Mouse (Mus musculus) intestine, postnatal 0 days (tissue): ENCODE data around the gene Rfxap. TPM values are rescaled to one million over a fixed set of nuclear protein-coding genes. Genes with fewer than 3 reads are reported as not detected.
A peak's percentile ranks its signal among the peaks of the same experiment; 100 is the strongest.

Experiments
- ATAC-seq: fragments of 200-750 bp; cut with Nextera tagmentation; 2 replicates; pipeline ENCODE4 v1.8.0; 2017; ENCODE audit warnings: mild to moderate bottlenecking, moderate TSS enrichment, moderate library complexity
- H3K27ac ChIP-seq: fragments of 300-500 bp; sonication (generic); 2 replicates; pipeline ENCODE4 v1.5.1; 2014; ENCODE audit warnings: mild to moderate bottlenecking, low read depth, low read length, moderate library complexity
- H3K27me3 ChIP-seq: fragments of 300-500 bp; sonication (generic); replicated peaks from 2 replicates; pipeline ENCODE4 v1.6.1; 2014; ENCODE audit warnings: low read length, mixed read lengths; ENCODE audit not compliant: control insufficient read depth, insufficient read depth
- H3K36me3 ChIP-seq: fragments of 300-500 bp; sonication (generic); 2 replicates; pipeline ENCODE4 v1.6.1; 2014; ENCODE audit warnings: mild to moderate bottlenecking, moderate library complexity; ENCODE audit not compliant: control insufficient read depth, insufficient read depth
- H3K4me1 ChIP-seq: fragments of 300-500 bp; sonication (generic); replicated peaks from 2 replicates; pipeline ENCODE4 v1.6.1; 2014; ENCODE audit warnings: antibody characterized with exemption, low read length, mixed read lengths; ENCODE audit not compliant: control insufficient read depth, insufficient read depth
- H3K4me2 ChIP-seq: fragments of 300-500 bp; sonication (generic); replicated peaks from 2 replicates; pipeline ENCODE4 v1.6.1; 2014; ENCODE audit warnings: low read depth, mild to moderate bottlenecking, moderate library complexity
- H3K4me3 ChIP-seq: fragments of 300-500 bp; sonication (generic); 2 replicates; pipeline ENCODE4 v1.5.1; 2014; ENCODE audit warnings: low read depth, low read length
- H3K9ac ChIP-seq: fragments of 300-500 bp; sonication (generic); 2 replicates; pipeline ENCODE4 v1.6.1; 2014; ENCODE audit warnings: mild to moderate bottlenecking, low read depth, low read length
- H3K9me3 ChIP-seq: fragments of 300-500 bp; sonication (generic); 2 replicates; pipeline ENCODE4 v1.6.1; 2016; ENCODE audit warnings: mixed run types; ENCODE audit not compliant: control insufficient read depth
- CTCF ChIP-seq: sonication (generic); IDR thresholded peaks from 2 replicates; pipeline ENCODE4 v1.5.1; 2016; ENCODE audit warnings: low read depth, mild to moderate bottlenecking, control low read depth, antibody characterized with exemption, moderate library complexity
- WGBS: fragments of 180-500 bp; shearing (Covaris S2); extraction: QIAGEN DNeasy Blood & Tissue Kit; methylation state at CpG from one replicate; pipeline ENCODE4 v1.1.7; 2014; 5-methylcytosine and 5-hydroxymethylcytosine counted together
- polyA plus RNA-seq: library from polyadenylated mRNA; unstranded; fragments of >200 nt; fragmentation: Nextera tagmentation; extraction: Ambion mirVana; gene quantifications from 2 replicates; pipeline ENCODE4 v1.2.1, GENCODE M21; 2015

Gene Rfxap
- polyA plus RNA-seq, 1 experiment from 2014 or later = 30.8 TPM

DNA sequence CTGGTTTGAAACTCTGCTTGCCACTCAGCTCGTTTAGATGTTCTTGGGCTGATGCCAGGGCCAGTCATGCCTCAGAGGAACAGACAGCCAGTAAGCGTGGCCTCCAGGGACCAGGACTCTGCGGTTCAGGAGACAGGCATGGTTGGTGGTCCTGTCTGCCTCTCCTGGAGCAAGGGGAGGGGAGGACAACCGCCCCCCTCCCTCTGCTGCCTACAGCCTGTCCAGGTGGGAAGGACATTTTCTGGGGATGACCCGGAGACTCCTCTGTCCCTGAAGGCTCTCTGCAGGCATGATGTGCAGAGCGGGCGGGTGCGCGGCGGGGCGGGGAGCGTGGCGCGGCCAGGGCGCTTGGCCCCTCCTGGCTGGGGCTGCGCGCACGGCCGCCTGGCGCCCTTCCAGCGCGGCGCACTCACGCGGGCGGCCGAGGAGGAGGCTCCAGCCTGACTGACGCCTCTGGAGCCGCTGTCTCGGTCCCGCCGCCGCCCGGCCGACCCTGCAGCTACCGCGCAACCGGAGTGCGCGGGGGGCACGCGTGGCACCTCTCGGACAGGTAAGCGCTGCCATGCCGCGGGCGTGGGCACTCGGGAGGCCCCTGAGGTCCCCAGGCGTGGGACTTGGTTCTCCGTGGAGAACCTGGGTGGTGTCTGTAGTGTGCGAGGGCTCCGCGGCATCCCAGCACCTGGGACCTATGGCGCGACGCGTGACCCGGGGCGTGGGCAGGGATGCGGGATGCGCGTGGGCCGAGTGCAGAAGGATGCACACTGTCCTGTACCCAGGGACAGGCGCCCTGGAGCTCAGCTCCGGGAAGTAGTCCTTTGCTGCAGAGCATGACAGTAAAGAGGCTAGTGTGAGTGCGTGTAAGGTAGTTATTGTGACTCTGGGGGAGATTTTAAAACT lies 52.2 kb downstream of the Rfxap start, which contains the start of gene Smad9:
Gene Smad9 (plus strand): TSS at position 438 of the 897 bp plus-strand sequence.
- 1% methylated on average over 53 of the region's 66 CpGs for WGBS
- ATAC-seq = peak; percentile 53; the same call in 1 of the 2 replicates
- H3K9me3 ChIP-seq = no peaks in the 10 kb centered on the region

DNA sequence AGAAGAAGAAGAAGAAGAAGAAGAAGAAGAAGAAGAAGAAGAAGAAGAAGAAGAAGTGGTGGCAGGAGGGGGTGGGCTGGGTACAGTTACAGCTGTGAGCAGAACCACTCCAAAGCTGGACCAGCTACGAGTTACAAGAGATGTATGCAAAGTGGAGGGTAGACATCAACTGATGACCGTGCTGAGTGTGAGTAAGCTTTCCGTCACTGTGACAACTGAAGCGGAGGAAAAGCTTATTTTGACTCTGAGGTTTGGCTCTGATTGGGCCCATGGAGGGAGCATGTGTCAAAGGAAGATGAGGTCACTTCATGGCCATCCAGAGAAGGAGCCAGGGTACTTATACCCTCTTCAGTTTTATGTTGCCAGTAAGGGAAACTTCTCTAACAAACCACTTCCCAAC lies 54.2 kb downstream of the Rfxap start:
- H3K27me3 ChIP-seq = peaks cover 13% of the 10 kb centered on the region; the same call in 1 of the 2 replicates
- no peak overlapping the region for H3K27ac ChIP-seq
- no peak overlapping the region for H3K9ac ChIP-seq
- 68% methylated on average over 4 of the region's 4 CpGs for WGBS
- H3K4me2 ChIP-seq = no peak overlapping the region
- no peak for ATAC-seq
- no peaks in the 10 kb centered on the region for H3K4me1 ChIP-seq
- no peak overlapping the region for H3K4me3 ChIP-seq
- TF ChIP-seq CTCF = no peak
- H3K9me3 ChIP-seq = no peaks in the 10 kb centered on the region
- peaks cover 20% of the 10 kb centered on the region for H3K36me3 ChIP-seq

More for the DNA sequence above, 52.2 kb downstream of the Rfxap start, which contains the start of gene Smad9:
- no peaks in the 10 kb centered on the region for H3K4me1 ChIP-seq
- peaks cover 2% of the 10 kb centered on the region for H3K36me3 ChIP-seq
- TF ChIP-seq CTCF = peak; percentile 10
- peak within 1 kb of the TSS; percentile 92 for H3K4me2 ChIP-seq
- peaks cover 13% of the 10 kb centered on the region; the same call in 1 of the 2 replicates for H3K27me3 ChIP-seq
- peak within 1 kb of the TSS; percentile 62 for H3K4me3 ChIP-seq
- peak within 1 kb of the TSS; percentile 52; the same call in 1 of the 2 replicates for H3K27ac ChIP-seq
- peak within 1 kb of the TSS; percentile 42 for H3K9ac ChIP-seq

Other genes starting within 250 kb of the Rfxap start
- gene Supt20, start 115.0 kb downstream of the Rfxap start, polyA plus RNA-seq = 27.5 and 31.5 TPM in 2 replicates
- not detected in 2 replicates for gene Gm21958, start 93.4 kb downstream of the Rfxap start, polyA plus RNA-seq
- gene Exosc8, start 72.4 kb downstream of the Rfxap start, polyA plus RNA-seq = 31.0 and 31.7 TPM in 2 replicates
- gene Alg5, start 72.3 kb downstream of the Rfxap start, polyA plus RNA-seq = 95.1 and 99.6 TPM in 2 replicates
- 0.70 and 0.93 TPM in 2 replicates for gene Smad9, start 52.2 kb downstream of the Rfxap start, polyA plus RNA-seq
- 0.83 and 1.4 TPM in 2 replicates for gene Sertm1, start 108.1 kb upstream of the Rfxap start, polyA plus RNA-seq
- 0.86 and 1.3 TPM in 2 replicates for gene Ccna1, start 247.7 kb upstream of the Rfxap start, polyA plus RNA-seq